Mouse (Mus musculus): ENCODE measurements around the gene H2al1i.
"Not testable (repeated sequence)": the region's sequence is repeated elsewhere in the genome, so short reads cannot be mapped to it uniquely, and the experiment has no call there.

H2al1i gene

DNA sequence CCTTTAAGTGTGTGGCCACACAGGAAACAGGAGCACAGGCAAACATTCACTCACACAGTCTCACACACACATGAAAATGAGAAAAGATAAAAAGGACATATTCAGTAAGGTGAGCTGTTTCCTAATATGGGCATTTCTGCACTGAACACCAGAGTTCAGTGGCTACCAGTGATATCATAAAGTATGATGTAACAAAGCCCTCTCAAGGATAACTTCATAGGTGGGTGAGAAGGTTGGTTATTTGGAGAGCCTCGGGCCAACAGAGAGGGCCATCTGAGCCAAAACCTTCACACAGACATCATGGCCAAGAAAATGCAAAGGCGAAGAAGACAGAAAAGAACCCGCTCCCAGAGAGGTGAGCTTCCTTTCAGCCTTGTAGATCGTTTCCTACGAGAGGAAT, at the start of gene H2al1i:
TSS of gene H2al1i (plus strand) at position 301 of the 400 bp plus-strand sequence.
- in situ Hi-C loops (cut with MboI): not testable (repeated sequence)

DNA sequence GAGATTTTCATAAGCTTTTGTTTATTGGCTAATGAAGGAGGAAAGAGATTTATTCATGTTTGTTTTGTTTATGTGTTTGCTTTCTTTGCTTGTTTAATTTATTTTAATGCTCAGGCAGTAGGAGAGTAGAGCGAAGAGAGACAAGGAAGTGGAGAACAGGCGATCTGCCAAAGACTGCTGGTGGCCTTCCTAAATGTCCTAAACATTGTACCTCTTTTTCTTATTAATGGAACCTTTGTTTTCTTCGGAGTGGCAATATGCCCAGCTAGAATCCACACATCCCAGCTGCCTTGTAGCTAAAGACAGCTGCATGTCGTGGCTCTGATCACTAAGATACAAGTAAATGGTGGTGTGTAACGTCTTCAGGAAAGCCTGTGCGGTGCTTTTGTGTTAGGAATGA, 47.4 kb upstream of the H2al1i start:
- in situ Hi-C loops (cut with MboI): no loop called here

DNA sequence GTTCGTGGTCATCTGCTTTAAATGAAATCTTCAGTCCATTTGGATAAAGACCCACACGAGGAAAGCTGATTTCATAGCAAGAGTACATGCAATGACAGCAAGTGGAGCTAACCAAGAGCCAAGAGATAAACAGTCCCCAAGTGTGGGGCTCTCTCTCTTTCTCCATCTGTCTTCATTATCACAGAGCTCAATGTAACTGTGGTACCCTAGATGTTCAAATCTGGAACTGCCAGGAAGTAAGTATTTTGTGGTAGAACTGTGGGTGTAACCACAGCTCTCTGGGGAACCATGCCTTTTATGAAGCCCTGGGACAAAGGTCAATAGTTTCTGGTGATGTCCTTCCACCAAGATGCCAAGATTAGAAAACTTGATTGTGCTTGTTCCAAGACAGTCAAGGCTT, 43.7 kb upstream of the H2al1i start:
- in situ Hi-C loops (cut with MboI): no loop called here

DNA sequence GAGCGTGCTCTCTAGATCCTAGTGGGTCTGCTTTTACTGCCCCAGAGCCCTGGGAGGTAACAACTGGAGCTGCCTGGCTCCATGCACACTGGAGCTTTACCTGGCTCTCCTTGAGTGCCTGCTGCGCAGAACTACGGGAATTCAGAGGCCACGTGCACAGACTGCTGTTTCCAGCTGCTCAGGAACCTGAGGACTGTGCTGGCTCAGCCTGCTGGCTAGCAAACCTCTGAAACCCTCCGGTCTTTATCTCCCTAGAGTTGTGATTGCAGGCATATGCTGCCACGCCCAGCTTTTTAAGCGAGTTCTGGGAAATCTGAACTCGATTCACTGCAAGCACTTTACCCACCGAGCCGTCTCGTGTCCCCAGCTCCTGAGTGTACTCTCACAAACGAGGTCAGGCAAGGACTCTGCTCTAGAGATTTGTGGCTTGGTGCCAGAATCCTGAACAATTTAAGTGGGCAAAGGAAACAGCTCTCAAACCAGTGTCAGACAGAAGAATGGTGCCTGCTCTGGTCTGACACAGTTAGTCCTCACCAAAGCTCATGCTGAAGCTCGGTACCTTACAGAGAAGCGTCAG, 36.1 kb upstream of the H2al1i start:
- in situ Hi-C loops (cut with MboI): no loop called here

DNA sequence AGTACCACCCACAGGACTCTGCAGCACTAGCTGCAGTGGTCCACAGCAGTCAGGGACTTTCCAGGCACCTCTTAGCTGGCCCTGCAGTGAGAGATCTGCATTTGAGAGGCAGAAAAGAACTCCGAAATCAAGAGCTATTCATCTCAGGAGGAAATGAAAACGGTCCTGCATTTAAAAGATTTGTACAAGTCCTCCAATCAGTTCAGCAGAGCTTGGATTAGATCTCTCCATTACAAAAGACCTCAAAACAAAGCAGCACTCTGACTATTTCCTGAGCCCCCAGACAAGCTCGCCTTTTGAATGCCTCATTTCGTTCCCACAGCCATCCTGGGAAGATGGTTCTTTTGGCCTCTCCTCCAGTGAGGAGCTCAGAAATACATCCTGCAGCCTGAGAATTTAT, 35.2 kb upstream of the H2al1i start:
- in situ Hi-C loops (cut with MboI): no loop called here

DNA sequence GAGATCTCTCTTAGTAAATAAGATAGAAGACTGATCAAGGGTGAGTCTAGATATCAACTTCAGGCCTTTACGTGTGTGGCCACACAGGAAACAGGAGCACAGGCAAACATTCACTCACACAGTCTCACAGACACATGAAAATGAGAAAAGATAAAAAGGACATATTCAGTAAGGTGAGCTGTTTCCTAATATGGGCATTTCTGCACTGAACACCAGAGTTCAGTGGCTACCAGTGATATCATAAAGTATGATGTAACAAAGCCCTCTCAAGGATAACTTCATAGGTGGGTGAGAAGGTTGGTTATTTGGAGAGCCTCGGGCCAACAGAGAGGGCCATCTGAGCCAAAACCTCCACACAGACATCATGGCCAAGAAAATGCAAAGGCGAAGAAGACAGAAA, 25.5 kb upstream of the H2al1i start, which contains the start of gene H2al1a:
TSS of gene H2al1a (plus strand) at position 301 of the 400 bp plus-strand sequence.
- in situ Hi-C loops (cut with MboI): not testable (repeated sequence)

DNA sequence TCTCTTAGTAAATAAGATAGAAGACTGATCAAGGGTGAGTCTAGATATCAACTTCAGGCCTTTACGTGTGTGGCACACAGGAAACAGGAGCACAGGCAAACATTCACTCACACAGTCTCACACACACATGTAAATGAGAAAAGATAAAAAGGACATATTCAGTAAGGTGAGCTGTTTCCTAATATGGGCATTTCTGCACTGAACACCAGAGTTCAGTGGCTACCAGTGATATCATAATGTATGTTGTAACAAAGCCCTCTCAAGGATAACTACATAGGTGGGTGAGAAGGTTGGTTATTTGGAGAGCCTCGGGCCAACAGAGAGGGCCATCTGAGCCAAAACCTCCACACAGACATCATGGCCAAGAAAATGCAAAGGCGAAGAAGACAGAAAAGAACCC, 22.3 kb upstream of the H2al1i start, which contains the start of gene H2al1b:
TSS of gene H2al1b (plus strand) at position 301 of the 400 bp plus-strand sequence.
- in situ Hi-C loops (cut with MboI): not testable (repeated sequence)

DNA sequence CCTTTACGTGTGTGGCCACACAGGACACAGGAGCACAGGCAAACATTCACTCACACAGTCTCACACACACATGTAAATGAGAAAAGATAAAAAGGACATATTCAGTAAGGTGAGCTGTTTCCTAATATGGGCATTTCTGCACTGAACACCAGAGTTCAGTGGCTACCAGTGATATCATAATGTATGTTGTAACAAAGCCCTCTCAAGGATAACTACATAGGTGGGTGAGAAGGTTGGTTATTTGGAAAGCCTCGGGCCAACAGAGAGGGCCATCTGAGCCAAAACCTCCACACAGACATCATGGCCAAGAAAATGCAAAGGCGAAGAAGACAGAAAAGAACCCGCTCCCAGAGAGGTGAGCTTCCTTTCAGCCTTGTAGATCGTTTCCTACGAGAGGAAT, 19.1 kb upstream of the H2al1i start, which contains the start of gene H2al1c:
TSS of gene H2al1c (plus strand) at position 301 of the 400 bp plus-strand sequence.
- in situ Hi-C loops (cut with MboI): not testable (repeated sequence)

DNA sequence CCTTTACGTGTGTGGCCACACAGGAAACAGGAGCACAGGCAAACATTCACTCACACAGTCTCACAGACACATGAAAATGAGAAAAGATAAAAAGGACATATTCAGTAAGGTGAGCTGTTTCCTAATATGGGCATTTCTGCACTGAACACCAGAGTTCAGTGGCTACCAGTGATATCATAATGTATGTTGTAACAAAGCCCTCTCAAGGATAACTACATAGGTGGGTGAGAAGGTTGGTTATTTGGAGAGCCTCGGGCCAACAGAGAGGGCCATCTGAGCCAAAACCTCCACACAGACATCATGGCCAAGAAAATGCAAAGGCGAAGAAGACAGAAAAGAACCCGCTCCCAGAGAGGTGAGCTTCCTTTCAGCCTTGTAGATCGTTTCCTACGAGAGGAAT, 15.9 kb upstream of the H2al1i start, which contains the start of gene H2al1d:
TSS of gene H2al1d (plus strand) at position 301 of the 400 bp plus-strand sequence.
- in situ Hi-C loops (cut with MboI): not testable (repeated sequence)

DNA sequence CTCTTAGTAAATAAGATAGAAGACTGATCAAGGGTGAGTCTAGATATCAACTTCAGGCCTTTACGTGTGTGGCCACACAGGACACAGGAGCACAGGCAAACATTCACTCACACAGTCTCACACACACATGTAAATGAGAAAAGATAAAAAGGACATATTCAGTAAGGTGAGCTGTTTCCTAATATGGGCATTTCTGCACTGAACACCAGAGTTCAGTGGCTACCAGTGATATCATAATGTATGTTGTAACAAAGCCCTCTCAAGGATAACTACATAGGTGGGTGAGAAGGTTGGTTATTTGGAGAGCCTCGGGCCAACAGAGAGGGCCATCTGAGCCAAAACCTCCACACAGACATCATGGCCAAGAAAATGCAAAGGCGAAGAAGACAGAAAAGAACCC, 12.8 kb upstream of the H2al1i start, which contains the start of gene H2al1e:
TSS of gene H2al1e (plus strand) at position 301 of the 400 bp plus-strand sequence.
- in situ Hi-C loops (cut with MboI): not testable (repeated sequence)

DNA sequence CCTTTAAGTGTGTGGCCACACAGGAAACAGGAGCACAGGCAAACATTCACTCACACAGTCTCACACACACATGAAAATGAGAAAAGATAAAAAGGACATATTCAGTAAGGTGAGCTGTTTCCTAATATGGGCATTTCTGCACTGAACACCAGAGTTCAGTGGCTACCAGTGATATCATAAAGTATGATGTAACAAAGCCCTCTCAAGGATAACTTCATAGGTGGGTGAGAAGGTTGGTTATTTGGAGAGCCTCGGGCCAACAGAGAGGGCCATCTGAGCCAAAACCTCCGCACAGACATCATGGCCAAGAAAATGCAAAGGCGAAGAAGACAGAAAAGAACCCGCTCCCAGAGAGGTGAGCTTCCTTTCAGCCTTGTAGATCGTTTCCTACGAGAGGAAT, 9.6 kb upstream of the H2al1i start, which contains the start of gene H2al1f:
TSS of gene H2al1f (plus strand) at position 301 of the 400 bp plus-strand sequence.
- in situ Hi-C loops (cut with MboI): not testable (repeated sequence)

DNA sequence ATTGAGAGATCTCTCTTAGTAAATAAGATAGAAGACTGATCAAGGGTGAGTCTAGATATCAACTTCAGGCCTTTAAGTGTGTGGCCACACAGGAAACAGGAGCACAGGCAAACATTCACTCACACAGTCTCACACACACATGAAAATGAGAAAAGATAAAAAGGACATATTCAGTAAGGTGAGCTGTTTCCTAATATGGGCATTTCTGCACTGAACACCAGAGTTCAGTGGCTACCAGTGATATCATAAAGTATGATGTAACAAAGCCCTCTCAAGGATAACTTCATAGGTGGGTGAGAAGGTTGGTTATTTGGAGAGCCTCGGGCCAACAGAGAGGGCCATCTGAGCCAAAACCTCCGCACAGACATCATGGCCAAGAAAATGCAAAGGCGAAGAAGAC, 6.5 kb upstream of the H2al1i start, which contains the start of gene H2al1g:
TSS of gene H2al1g (plus strand) at position 301 of the 400 bp plus-strand sequence.
- in situ Hi-C loops (cut with MboI): not testable (repeated sequence)

DNA sequence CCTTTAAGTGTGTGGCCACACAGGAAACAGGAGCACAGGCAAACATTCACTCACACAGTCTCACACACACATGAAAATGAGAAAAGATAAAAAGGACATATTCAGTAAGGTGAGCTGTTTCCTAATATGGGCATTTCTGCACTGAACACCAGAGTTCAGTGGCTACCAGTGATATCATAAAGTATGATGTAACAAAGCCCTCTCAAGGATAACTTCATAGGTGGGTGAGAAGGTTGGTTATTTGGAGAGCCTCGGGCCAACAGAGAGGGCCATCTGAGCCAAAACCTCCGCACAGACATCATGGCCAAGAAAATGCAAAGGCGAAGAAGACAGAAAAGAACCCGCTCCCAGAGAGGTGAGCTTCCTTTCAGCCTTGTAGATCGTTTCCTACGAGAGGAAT, 3.3 kb upstream of the H2al1i start, which contains the start of gene H2al1h:
TSS of gene H2al1h (plus strand) at position 301 of the 400 bp plus-strand sequence.
- in situ Hi-C loops (cut with MboI): not testable (repeated sequence)

DNA sequence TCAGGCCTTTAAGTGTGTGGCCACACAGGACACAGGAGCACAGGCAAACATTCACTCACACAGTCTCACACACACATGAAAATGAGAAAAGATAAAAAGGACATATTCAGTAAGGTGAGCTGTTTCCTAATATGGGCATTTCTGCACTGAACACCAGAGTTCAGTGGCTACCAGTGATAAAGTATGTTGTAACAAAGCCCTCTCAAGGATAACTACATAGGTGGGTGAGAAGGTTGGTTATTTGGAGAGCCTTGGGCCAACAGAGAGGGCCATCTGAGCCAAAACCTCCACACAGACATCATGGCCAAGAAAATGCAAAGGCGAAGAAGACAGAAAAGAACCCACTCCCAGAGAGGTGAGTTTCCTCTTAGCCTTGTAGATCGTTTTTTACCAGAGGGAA, 3.1 kb downstream of the H2al1i start, which contains the start of gene H2al1j:
TSS of gene H2al1j (plus strand) at position 301 of the 400 bp plus-strand sequence.
- in situ Hi-C loops (cut with MboI): not testable (repeated sequence)

DNA sequence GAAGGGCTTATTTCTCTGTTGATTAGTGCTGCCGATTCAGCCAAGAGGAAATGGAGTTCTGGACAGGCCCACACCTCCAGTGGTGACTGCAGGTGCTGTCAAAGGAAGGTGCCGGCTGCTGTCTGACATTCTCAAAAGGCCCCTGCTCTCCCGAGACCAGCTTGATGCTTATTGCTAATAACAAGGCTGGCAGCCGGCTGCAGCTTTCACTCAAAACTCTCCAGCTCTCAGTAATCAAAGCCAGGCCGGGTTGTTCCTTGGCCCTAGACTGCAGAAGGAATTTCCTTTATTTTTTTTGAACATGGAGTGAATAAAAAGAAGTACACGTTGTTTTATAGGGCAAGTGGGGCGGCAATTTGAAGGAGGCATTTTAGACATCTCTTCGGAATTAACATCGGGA, 21.3 kb downstream of the H2al1i start:
- in situ Hi-C loops (cut with MboI): no loop called here

DNA sequence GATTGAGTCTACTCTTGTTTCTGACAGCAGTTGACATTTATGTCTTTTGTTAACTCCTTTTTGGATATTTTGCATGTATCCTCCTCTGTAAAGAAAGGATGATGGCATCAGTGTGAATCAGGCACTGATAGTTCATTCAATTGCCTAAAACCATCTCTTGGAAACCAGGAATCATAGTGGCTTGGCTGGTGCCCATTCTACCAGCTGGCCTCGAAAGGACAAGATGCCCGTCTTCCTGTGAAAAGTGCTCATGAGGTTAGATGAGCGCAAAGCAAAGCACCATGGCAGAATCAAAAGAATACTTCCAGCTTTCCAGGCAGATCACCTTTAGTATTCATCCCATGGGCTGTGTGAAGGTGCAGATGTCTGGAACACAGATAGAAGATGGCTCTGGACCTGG, 22.3 kb downstream of the H2al1i start:
- in situ Hi-C loops (cut with MboI): no loop called here

DNA sequence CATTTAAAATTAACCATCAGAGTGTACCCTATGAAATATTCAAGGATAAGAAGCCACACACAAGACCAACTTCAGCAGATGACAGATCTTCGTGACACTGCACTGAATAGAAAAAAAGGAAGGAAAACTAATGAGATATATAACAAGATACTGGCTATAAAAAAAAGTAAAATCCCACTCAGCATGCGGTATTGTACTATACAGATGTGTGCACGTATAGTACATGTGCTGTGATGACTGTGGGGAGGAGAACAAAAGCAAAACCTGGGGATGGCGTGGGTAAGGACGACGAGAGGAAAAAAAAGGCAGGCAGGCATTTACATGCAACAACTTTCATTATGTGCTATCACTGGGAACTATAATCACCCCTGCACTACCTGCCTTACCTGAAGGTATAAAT, 36.4 kb downstream of the H2al1i start:
- in situ Hi-C loops (cut with MboI): no loop called here

DNA sequence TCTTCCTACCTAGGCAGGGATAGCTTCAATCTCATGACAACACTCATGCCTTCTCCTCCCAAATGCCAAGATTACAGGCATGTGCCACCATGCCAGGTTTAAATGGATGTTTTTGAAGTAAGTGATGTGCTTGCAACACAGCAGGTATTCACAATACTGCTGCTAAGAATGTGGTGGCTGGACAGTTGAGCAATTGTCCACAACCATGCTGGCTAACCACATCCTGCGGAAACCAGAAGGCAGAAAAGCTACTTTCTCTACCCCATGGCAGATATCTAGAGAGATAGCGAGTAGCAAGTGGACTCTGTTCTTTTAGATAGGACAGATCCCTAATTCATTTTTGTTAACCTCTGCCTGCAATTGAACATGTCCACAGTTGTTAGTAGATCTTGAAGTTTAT, 36.8 kb downstream of the H2al1i start:
- in situ Hi-C loops (cut with MboI): no loop called here

DNA sequence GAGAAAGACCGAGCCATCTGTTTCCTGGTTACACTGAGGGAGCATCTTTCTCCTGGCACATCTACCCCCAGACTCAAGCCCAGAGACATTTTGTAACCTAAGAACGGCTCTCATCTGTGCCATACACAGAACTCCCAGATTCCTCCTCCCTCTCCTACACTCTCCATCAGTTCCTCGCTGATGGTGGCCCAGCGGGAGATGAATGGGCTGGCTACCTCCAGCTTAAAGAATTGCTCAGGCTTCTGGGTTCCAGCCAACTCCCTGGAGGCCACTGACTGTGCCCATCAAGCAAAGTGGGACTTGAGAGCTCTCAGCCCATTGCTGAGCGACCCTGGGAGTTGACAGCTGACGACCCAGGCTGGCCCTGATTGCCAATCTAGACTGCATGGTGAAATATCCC, 39.4 kb downstream of the H2al1i start:
- in situ Hi-C loops (cut with MboI): no loop called here

DNA sequence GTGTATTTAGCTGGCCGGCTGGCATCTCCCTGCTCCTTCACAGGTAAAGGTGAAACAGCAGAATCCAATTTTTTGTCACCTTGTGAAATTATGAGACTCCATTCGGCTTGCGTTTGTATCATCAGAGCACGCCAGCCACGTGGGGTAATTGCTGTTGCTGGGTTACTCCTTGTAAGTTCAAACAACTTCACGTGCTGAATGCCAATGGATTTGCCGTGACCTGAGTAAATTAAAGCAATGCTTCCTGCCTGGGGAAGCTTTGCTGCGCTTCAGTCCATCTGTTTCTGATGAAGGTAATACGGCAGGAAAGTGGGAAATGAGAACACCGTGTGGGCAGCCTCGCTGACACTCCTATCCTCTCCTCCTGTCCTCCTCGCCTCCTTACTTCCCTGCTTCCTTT, 40.7 kb downstream of the H2al1i start:
- in situ Hi-C loops (cut with MboI): no loop called here
